Mouse (Mus musculus) spleen, adult 2 months (tissue): ENCODE data around the gene Mark1. TPM values are rescaled to one million over a fixed set of nuclear protein-coding genes. Genes with fewer than 3 reads are reported as not detected.

ENCODE experiments used
- DNase-seq, 2 experiments: peaks; one replicate each; pipeline versions ENCODE4 v3.0.0 to v3.0.0-alpha.2; 2012 to 2021; ENCODE audit warnings: low spot score in 2 of 2, low read depth in 1 of 2
- H3K27ac ChIP-seq: fragments of 200-500 bp; 2 replicates; pipeline ENCODE4 v1.5.1; 2012; ENCODE audit warnings: low read length, inconsistent platforms; ENCODE audit not compliant: insufficient read depth
- H3K27me3 ChIP-seq: fragments of 200-500 bp; 2 replicates; pipeline ENCODE4 v1.6.1; 2012; ENCODE audit warnings: mild to moderate bottlenecking, moderate library complexity, low read length, inconsistent platforms; ENCODE audit not compliant: control insufficient read depth, insufficient read depth
- H3K36me3 ChIP-seq: fragments of 200-500 bp; 2 replicates; pipeline ENCODE4 v1.6.1; 2012; ENCODE audit warnings: mild to moderate bottlenecking, low read length, inconsistent platforms; ENCODE audit not compliant: control insufficient read depth, insufficient read depth
- H3K4me1 ChIP-seq: fragments of 200-500 bp; 2 replicates; pipeline ENCODE4 v1.6.1; 2011; ENCODE audit warnings: inconsistent platforms; ENCODE audit not compliant: control insufficient read depth, insufficient read depth, insufficient read length
- H3K4me3 ChIP-seq: fragments of 200-500 bp; 2 replicates; pipeline ENCODE4 v1.5.1; 2011; ENCODE audit warnings: mild to moderate bottlenecking, inconsistent platforms; ENCODE audit not compliant: insufficient read depth, insufficient read length; ENCODE audit errors: extremely low read depth
- CTCF ChIP-seq: fragments of 200-500 bp; IDR thresholded peaks from 2 replicates; pipeline ENCODE4 v1.5.1; 2011; ENCODE audit warnings: mild to moderate bottlenecking, inconsistent platforms; ENCODE audit not compliant: insufficient read depth, insufficient read length, insufficient replicate concordance; ENCODE audit errors: extremely low read depth
- POLR2A ChIP-seq: fragments of 200-500 bp; IDR thresholded peaks from 2 replicates; pipeline ENCODE4 v1.6.1; 2011; ENCODE audit warnings: low read depth, low read length, inconsistent platforms
- WGBS: fragments of 180-500 bp; shearing (Covaris S2); methylation state at CpG from one replicate; pipeline ENCODE4 v1.1.7; 2018; 5-methylcytosine and 5-hydroxymethylcytosine counted together
- polyA plus RNA-seq: library from polyadenylated mRNA; depleted of rRNA; stranded (reverse); fragments of >200 nt; gene quantifications from 2 replicates; pipeline ENCODE4 v1.2.3, GENCODE M21; 2012

Gene Mark1
- polyA plus RNA-seq, 1 experiment, result 1.6 TPM

DNA sequence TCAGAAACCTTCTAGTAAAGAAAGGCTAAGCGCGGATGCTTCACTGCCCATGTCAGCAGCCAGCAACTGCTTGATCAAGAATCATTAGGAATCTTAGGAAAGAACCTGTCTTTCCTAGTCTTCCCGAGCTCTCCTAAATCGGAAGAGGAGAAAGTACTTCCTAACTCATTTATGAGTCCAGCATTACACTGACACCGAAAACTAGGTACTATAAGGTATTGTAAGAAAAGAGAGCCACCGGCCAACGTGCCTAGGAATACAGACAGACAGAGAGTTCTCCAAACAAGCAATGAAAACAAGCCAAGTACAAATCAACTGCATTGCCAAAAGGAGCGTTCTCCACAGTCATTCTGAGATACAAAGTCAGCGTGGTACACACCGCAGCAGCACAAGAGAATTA is 8.2 kb downstream of the Mark1 start:
- no peak for DNase-seq
- H3K36me3 ChIP-seq, result no peaks in the 10 kb centered on the region
- no peak for TF ChIP-seq CTCF
- TF ChIP-seq POLR2A, result no peak
- no peak overlapping the region for H3K27ac ChIP-seq
- no peaks in the 10 kb centered on the region for H3K27me3 ChIP-seq
- H3K4me1 ChIP-seq, result no peaks in the 10 kb centered on the region
- H3K4me3 ChIP-seq, result no peak overlapping the region
- WGBS, result 87% methylated on average over 10 of the region's 10 CpGs

DNA sequence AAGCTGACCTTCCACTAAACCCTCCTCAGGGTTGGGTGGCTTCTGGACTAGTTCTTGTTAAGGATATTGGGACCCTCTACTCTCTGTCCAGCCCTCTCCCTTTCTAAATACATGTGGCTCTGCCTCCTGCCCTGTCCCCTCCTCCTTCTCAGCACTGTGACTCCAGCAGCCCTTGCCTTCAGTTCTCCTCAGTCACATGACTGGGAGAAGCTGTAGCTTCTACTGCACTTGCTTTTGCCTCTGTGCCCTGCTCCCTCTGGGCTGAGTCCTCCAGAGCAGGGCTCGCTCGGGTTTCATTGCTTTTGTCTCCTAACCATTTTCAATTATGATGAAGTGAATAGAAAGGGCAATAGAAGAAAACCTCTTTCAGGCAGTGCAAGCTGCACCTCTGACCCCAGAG is 12.6 kb downstream of the Mark1 start:
- TF ChIP-seq CTCF (no peak), POLR2A (no peak)
- Histone ChIP-seq H3K4me1 (no peaks in the 10 kb centered on the region), H3K36me3 (no peaks in the 10 kb centered on the region), H3K27me3 (no peaks in the 10 kb centered on the region), H3K4me3 (no peak overlapping the region), H3K27ac (no peak overlapping the region)
- no peak for DNase-seq
- WGBS, result 75% methylated on average over 2 of the region's 2 CpGs

DNA sequence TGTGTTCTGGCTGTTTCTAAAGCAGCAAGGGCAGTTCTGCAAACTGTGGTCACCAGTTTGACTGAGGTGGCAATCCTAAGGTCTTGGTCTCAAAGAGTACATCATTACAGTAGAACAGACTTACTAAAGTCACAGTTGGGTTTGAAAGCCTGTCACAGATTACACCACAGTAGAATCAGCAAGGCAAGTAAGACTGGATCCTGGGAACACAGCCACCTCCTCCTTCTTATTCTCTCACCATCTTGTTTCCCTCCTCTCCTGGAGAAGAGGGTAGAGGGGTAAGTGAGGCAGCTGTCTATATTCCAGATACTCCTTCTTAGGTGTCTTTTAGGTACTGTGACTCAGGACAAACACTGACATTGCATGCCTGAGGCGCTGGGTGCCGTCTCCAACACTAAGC is 14.6 kb downstream of the Mark1 start:
- no peak for DNase-seq
- Histone ChIP-seq H3K4me3 (no peak overlapping the region), H3K4me1 (no peaks in the 10 kb centered on the region), H3K36me3 (no peaks in the 10 kb centered on the region), H3K27ac (no peak overlapping the region), H3K27me3 (no peaks in the 10 kb centered on the region)
- WGBS, result 78% methylated on average over 2 of the region's 2 CpGs
- no peak for TF ChIP-seq POLR2A
- TF ChIP-seq CTCF, result no peak

DNA sequence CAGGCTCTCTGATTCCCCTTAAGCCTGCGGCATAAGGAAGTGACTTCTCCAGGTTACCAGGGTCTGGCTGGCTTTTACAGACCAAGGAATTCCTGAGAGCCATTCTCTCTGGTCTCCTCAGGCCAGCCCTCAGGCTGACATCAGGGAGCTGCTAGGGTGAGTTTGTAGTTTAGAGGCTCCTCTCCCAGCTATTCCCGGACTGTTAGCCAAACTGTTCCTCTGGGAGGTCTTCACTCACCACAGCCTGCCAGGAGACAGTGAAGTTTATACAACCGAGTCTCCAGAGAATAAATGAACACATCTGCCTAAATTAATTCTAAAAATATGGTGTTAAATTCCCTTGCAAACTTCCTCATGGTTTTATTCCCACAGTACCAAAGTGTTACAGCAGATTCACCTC is 15.6 kb downstream of the Mark1 start:
- TF ChIP-seq CTCF (no peak), POLR2A (no peak)
- WGBS, result 66% methylated on average over 3 of the region's 3 CpGs
- Histone ChIP-seq H3K4me3 (no peak overlapping the region), H3K36me3 (no peaks in the 10 kb centered on the region), H3K27me3 (no peaks in the 10 kb centered on the region), H3K4me1 (no peaks in the 10 kb centered on the region), H3K27ac (no peak overlapping the region)
- no peak for DNase-seq

DNA sequence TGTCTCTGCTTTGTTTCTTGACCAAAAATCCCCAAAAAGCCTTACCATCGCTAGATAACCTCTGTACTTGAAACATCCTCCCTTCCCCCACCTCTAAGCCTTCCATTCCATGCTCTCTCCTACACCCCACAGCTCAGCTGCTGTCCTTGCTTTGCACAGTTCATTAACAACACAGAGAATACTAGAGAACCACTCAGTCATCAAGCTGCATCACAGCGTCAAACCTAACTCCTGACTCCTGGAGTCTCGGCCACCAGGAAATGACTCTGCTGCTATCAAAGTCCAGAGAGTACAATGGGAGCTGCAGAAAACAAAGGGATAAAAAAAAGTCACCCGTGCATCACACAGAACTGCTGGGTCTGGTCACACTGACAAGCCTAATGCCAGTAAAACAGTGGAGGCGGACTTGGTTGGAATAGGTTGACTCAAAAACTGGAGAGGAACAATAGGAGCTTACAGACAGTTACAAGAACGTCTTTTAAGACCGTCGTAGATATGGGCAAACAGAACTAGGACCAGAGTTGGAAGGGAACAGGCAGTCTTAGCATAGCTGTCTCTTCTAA is 27.1 kb downstream of the Mark1 start:
- no peak overlapping the region for H3K4me3 ChIP-seq
- TF ChIP-seq CTCF, result no peak
- no peaks in the 10 kb centered on the region for H3K4me1 ChIP-seq
- no peak overlapping the region for H3K27ac ChIP-seq
- H3K27me3 ChIP-seq, result no peaks in the 10 kb centered on the region
- no peak for DNase-seq
- no peaks in the 10 kb centered on the region for H3K36me3 ChIP-seq
- 54% methylated on average over 8 of the region's 8 CpGs for WGBS

DNA sequence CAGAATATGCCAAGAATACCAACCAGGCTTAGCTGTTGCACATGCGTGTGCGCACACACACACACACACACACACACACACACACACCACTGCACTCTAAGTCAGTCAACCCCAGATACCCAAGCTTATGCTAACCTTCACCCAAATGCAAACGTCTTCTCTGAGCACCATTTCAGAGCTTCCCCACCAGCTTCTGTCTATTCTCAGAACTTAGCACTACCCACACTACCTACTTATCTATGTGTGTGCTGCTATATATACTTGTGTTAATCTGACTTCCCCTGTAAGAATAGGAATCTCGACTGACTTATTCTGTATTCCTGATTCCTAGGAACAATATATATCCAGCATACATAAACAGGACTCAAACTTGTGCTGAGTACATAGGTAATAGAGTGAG is 30.0 kb downstream of the Mark1 start:
- TF ChIP-seq POLR2A (no peak), CTCF (no peak)
- no peak for DNase-seq
- WGBS, result 85% methylated on average over 4 of the region's 4 CpGs
- Histone ChIP-seq H3K27ac (no peak overlapping the region), H3K27me3 (no peaks in the 10 kb centered on the region), H3K36me3 (no peaks in the 10 kb centered on the region), H3K4me1 (no peaks in the 10 kb centered on the region), H3K4me3 (no peak overlapping the region)

DNA sequence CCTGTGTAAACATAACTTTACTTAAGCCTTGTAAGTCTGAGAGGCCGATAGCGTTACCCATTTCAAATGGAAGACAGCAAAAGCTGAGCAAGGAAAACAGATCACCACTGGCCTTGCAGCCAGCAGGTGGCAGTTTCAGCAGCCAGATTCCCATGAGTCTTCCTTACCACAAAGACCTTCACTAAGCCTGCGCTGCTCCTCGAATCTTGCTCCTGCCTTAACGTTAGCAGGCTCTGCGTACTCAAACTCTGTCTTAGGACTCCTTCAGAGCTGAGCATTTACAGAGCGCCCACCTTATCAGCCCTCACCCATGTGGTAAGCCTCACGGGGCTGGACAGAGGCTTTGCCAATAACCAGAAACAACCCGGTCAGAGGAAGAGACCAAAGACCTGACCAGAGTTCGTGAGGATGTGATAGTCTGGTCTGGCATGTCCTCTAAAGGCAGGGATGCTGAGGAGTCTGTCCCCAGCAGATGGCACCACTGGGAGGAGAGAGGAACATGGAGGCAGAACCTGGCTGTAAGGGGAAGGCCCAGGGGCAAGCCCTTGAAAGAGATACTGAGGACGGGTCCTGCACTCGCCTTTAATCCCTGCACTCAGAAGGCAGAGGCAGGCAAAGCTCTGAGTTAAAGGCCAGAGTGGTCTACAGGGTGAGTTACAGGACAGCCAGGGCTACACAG is 33.5 kb downstream of the Mark1 start:
- 67% methylated on average over 12 of the region's 12 CpGs for WGBS
- Histone ChIP-seq H3K27me3 (no peaks in the 10 kb centered on the region), H3K36me3 (no peaks in the 10 kb centered on the region), H3K4me1 (no peaks in the 10 kb centered on the region), H3K4me3 (no peak overlapping the region), H3K27ac (no peak overlapping the region)
- no peak for DNase-seq
- TF ChIP-seq CTCF (no peak), POLR2A (no peak)
